Mouse (Mus musculus): ENCODE results near the gene Hsf2bp.

- no peak for TF ChIP-seq CTCF (IDR thresholded peaks at IDR 0.05; ENCODE audit: control insufficient read depth, insufficient read depth, low read length)
- no peak for TF ChIP-seq POLR2A (IDR thresholded peaks at IDR 0.05; ENCODE audit: borderline replicate concordance, control insufficient read depth, low read depth, low read length)
These were observed 100.3 kb downstream of the Hsf2bp start for GRCm38 (mm10) chr17:31935841-31936240.

All from bone marrow, adult 2 months (tissue).